Mouse (Mus musculus): ENCODE measurements around the gene Ccdc3.
A peak's percentile ranks its signal among the peaks of the same experiment; 100 is the strongest.
"Not testable (repeated sequence)": the region's sequence is repeated elsewhere in the genome, so short reads cannot be mapped to it uniquely, and the experiment has no call there.

The Ccdc3 gene

DNA sequence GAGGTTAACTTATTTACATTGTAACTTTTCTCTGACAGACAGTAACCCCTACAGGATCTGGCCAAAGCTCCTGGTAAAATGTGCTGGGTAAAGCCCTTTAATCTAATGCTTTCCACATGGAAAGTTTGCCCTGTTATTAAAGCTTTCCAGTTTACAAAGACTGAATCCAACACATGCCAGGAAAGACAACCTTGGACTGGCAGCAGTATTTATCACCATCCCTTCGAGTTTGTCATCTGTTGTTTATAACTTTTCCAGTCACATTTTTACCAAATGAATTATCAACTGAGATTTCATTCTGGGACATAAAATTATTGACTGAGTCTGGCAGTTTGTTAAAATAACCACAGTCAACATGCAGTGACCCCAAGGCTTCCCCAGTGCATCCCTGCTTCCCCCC lies 77.0 kb downstream of the Ccdc3 start:
- peak; percentile 63 for DNase-seq (ENCODE audit: low spot score)

GRCm38 (mm10) chr2:5215252-5215815 lies 77.8 kb downstream of the Ccdc3 start:
- DNase-seq (ENCODE audit: low spot score): no peak

- peak; percentile 95 for DNase-seq (ENCODE audit: low spot score)
Observed at GRCm38 (mm10) chr2:5219206-5219605, 81.6 kb downstream of the Ccdc3 start.

DNA sequence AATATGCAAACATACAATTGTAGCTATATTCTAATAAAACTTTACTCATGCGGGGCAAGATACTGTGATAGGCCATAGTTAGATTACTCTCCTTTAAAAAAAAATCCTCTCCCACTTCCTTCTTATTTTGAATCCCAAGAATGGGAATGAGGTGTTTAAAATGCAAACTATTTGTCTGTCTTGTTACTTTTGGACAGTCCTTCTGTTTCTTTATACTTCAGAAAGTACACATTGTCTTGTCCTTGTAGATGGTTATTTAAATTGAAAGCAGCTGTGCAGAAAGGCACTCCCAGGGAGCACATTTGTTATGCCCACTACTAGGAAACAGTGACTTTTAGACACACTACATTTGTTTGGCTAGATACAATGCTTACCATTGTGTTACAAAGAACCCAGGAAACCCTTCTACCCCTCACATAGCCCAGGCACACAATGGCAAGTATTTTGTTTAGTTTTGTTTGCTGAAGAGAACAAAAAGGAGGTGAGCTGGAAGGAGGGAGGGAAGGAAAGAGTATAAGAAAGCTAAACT lies 82.3 kb downstream of the Ccdc3 start:
- peak; percentile 60 for DNase-seq (ENCODE audit: low spot score)

DNA sequence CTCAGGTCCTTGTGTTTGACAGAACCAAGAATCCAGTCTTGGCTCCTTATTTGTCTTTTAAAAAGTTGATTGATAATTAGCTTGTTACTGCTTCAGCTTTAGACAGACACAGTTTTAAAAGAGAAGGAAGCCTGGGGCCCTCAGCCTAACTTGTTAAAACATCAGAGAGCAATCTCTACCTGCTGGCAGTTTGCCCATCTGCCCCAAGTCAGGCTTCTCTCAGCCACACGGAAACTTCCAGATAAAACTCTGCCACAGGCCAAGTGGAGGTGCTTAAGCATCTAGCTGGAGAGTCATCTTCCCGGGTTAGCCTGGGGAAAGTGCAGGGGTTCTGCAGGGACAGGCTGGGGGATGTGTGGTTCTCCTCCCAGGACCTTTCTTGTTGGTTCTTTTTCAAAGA lies 85.0 kb downstream of the Ccdc3 start:
- DNase-seq (ENCODE audit: low spot score): no peak

DNA sequence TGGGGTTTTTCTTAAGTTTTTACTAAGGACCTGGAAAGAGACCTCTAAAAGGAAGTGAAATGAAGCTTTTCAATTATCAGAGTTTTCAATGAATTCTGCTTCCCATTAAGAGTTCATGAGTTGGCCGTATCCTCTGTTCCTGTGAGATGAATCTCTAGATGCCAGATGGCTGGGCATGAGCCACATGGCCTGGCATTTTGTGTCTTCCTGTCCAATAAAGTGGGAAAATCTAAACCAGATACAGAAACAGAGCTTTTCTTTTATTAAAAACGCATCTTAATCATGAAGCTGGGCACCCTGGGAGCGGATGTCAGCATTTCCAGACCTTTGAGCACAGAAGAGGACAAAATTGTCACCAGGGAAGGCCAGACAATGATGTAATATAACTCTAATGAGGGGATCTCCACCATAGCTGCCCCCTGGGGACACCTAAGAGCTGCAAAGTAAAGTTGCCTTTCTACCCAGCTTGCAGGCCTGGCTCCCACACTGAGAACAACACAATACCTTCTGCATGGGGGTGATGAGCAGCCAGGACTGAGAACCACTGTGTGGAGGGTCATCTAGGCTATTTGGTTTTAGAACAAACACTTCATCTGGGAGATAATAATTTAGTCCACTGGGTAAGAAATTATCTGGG lies 99.4 kb downstream of the Ccdc3 start:
- DNase-seq (ENCODE audit: low spot score): no peak

- no peak for DNase-seq (ENCODE audit: low spot score)
Observed at GRCm38 (mm10) chr2:5237870-5238269, 100.3 kb downstream of the Ccdc3 start.

DNA sequence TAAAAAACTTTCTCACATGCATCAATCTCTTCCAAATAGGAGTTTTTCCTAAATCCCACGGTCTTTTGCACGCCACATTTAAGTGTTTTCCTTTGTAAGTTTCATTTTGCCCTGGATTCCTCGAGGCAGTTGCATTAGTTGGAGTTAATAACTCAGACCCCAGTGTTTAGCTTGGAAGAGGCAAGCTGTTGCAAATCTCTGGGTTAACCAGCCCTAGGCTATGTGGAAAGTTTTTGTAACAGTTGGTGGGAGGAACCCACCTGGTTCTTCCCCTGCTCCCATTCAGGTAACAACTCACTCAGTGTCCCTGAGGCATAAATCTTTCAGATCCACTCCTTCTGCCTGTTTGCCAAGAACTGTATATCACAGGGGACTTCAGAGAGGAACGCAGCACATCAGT lies 101.9 kb downstream of the Ccdc3 start:
- DNase-seq (ENCODE audit: low spot score): no peak

- DNase-seq (ENCODE audit: low spot score): peak; percentile 91
Observed at GRCm38 (mm10) chr2:5241469-5241897, 103.9 kb downstream of the Ccdc3 start.

DNA sequence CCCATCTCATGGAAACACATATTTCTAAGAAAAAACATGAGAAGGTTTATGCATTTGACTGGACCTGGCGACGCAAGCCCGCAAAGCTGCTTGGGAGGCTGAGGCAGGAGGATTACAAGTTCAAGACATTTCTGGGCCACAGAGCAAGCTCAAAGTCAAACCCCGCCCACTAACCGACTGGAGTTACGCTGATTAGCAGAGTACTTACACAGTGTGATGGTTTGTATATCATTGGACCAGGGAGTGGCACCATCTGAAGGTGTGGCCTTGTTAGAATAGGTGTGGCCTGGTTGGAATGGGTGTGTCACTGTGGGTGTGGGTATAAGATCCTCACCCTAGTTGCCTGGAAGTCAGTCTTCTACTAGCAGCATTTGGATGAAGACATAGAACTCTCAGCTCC lies 111.6 kb downstream of the Ccdc3 start:
- DNase-seq (ENCODE audit: low spot score): not testable (repeated sequence)

DNA sequence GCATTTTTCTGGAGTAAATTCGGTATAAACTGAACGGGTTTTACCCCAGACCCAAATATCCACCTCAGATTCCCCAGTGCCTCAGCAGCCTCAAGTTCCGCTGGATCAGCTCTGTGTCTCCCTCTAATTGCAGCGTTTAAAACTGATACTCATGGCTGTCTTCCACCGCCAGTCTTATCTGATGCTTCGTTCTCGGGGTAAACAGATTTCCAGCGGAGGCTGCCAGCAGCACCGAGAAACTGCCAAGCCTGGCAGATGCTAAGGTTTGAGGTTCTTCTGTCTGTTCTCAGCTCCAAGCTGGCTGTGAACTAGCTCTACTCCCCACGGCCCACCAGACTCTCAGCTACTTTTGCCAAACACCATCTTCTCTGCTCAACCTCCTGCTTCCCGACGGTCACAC lies 112.4 kb downstream of the Ccdc3 start:
- DNase-seq (ENCODE audit: low spot score): peak; percentile 73

- no peak for DNase-seq (ENCODE audit: low spot score)
Observed at GRCm38 (mm10) chr2:5258250-5258649, 120.7 kb downstream of the Ccdc3 start.

- no peak for DNase-seq (ENCODE audit: low spot score)
Observed at GRCm38 (mm10) chr2:5262279-5262678, 124.7 kb downstream of the Ccdc3 start.

GRCm38 (mm10) chr2:5267980-5268379 lies 130.4 kb downstream of the Ccdc3 start:
- DNase-seq (ENCODE audit: low spot score): no peak

Data from adipocyte (in vitro differentiated cells).